Mouse (Mus musculus) gastrocnemius, adult 8-10 months (tissue): ENCODE data around the gene Gm3952. TPM values are rescaled to one million over a fixed set of nuclear protein-coding genes. Genes with fewer than 3 reads are reported as not detected.

ENCODE experiments used
- DNase-seq, 2 experiments: peaks; one replicate each; pipeline ENCODE4 v3.0.0; 2022; ENCODE audit warnings: low spot score in 2 of 2
- total RNA-seq, 4 experiments: library from RNA; stranded (reverse); gene quantifications; 2 replicates each; pipeline ENCODE4 v1.2.4; 2022

Gm3952 gene
- total RNA-seq = not detected

DNA sequence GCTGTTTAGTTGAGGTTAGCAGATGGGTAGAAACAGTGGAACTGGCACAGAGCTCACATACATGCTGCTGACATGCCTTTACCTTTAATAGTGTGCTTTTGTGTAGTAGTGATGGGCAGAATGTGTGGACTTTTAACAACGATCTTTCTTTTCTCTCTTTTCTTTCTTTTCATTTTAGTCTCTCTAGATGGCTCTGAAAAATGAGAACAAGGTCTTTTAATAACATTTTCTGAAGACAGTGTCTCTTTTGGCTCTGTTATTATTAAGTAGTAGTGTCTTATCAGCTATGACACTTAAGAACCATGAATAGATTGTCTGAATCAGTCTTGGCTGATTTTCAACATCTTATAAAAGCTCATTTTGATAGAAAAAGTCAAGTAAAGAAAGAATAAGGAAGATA is at the start of gene Gm3952:
Gene Gm3952, minus strand, starts transcription at position 101 of the 400 bp plus-strand sequence.
- no peak for DNase-seq

- no peak for DNase-seq
Measured at GRCm38 (mm10) chr8:128843749-128844148, 45.3 kb upstream of the Gm3952 start.

- DNase-seq = no peak
Measured at GRCm38 (mm10) chr8:128812521-128812920, 14.0 kb upstream of the Gm3952 start.

DNA sequence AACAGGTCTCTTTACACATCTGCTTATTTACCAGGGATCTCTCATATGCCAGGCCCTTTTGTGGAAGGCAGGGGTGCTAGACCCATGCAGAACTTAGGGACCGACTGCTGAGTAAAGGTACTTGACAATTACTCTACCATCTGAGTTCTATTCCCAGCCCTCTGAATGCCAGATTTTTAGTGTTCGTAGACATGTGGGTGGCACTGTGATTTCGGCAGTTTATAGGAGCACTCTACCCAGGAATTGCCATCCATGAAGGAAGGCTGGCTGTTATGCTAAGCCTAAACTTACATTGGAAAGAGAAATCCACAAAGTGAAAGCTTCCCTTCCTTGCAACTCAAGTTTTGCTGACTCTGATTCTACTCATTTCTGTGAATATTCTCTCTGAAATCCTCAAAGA is 62.8 kb downstream of the Gm3952 start:
- no peak for DNase-seq

DNA sequence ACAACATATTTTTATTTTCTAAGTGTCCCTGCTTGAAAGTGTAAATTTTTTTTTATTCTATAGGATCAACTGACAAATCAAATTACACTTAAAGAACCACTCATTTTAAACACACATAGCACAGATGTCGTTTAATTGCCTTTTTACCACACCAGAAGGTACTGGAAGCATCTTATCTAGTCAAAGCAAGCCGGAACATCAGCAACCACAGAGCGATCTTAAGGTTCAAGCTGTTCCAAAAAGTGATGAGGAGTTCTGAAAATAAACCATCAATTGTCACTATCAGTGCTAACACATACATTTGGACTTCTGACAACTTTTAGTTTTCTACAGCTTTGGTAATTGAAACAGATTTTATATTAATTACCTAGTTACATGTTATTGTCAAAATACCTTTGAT is 64.4 kb downstream of the Gm3952 start:
- no peak for DNase-seq

- no peak for DNase-seq
Measured at GRCm38 (mm10) chr8:128732254-128732653, 66.2 kb downstream of the Gm3952 start.

- no peak for DNase-seq
Measured at GRCm38 (mm10) chr8:128727213-128727612, 71.3 kb downstream of the Gm3952 start.

DNA sequence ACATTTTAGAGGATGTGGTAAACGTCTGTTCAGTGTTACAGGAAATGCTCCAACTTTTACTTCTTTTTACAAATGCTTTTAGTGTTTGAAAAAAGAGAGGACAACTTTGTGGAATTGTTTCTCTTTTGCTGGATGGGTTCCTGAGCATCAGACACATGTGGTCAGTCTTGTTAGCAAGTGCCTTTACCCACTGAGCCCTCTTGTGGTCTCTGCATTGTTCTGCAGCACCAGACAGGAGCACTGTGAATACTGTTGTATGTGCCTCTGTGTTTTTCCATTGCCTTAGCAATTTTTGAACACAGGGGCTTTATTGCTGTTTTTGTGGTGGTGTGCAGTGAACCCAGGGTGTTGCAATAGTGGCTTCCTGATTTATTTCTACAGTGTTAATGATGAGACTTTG is 73.7 kb downstream of the Gm3952 start:
- no peak for DNase-seq

DNA sequence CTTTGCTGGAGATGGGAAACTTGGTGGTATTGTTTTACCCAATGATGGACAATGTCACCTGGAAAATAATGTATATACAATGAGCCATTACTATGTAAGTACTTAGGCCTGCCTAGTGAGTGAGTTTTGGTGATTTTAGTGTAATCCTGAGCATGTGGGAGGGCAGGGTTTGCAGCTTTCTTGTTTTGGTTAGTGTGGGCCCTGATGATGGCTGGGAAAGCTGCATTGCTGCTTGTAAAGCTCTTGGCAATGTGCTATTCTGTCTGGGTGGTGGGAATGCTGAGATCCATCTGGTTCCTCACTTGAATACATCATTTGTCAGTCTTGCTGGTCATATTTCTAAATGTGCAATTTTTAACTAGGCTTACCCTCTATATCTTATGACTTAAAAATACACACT is 82.3 kb downstream of the Gm3952 start:
- DNase-seq = no peak

DNA sequence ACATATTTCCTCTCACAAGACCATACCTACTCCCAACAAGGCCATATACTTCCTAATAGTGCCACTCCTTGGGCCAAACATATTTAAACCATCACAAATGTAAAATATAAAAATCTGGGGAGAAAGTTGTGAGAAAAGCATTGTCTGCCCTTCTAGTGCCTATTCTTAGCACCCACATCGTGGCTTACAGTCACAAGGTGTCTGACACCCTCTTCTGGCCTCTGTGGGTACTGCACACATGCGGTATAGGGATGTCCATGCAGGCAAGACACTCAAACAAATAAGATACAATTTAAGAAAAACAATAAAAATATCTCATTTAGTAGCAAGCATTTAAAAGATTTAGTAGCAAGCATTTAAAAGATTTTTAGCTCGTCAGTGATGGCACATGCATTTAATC is 89.2 kb downstream of the Gm3952 start:
- peak; percentile 66 to 68 for DNase-seq

DNA sequence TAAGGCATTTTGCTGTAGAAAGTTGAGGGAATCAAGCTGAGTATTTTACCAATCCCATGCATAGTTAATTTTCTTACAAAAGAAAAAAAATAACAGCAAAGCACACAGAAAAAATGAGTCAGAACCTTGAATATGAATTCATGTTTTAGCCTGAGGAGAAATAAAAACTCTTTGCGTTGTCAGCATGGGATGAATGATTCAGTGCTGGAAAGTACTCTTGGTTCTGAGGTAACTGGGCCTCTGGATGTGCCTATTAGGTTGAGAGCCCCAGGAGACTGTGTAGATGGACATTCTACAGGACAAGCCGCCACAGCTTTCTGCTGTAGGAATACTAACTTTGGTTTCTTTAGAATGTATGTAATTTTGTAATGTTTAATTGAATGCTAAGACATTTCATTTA is 93.7 kb downstream of the Gm3952 start:
- no peak for DNase-seq

DNA sequence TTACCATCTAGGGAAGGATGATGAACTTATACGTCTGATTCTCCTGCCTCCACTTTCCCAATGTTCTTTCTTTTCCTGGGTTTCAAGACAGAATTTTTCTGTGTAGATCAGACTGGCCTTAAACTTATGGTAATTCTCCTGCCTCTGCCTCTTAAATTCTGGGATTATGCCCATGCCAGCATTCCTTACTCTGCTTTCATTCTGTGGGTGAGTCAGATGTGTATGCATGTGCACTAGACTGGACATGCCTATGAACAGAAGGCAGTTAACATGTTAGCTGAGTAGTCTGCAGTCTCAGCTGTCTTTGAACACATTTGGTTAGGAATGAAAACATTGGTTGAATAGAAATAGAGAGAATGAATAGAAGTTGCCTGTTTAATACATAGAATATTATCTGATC is 94.1 kb downstream of the Gm3952 start:
- no peak for DNase-seq

- DNase-seq = no peak
Measured at GRCm38 (mm10) chr8:128697945-128698344, 100.5 kb downstream of the Gm3952 start.

GRCm38 (mm10) chr8:128696701-128697397 is 101.6 kb downstream of the Gm3952 start:
- DNase-seq = no peak

Other genes starting within 250 kb of the Gm3952 start
- gene Itgb1, start 113.0 kb downstream of the Gm3952 start, total RNA-seq = 100 to 1,000 TPM; 151 to 175 (median 167) TPM